In genomic region chr4:138941966-138942365, GRCm38 (mm10) we compare ENCODE assay signal across 11 mouse cellular contexts. TPM values are rescaled to one million over a fixed set of nuclear protein-coding genes. Genes with fewer than 3 reads are reported as not detected.
DNase-seq lines count a peak whose midpoint lies in the region; ATAC-seq lines count a peak whose summit lies in the region.
"Had no signal": no experiment of that assay in that cellular context is flagged by ENCODE, and none has a peak within 500 bp of the region (broad histone marks: within the 10 kb centered on the region; RNA-seq: fewer than 3 reads in every experiment).

No protein-coding gene starts in this region.

- no peak overlapping the region for H3K4me2 ChIP-seq in kidney, embryonic 15.5 days
- H3K4me2 ChIP-seq in embryonic facial prominence, embryonic 14.5 days (ENCODE audit: low read depth, low read length) = no peak overlapping the region
- no peak overlapping the region for H3K4me2 ChIP-seq in limb, embryonic 11.5 days (ENCODE audit: low read depth, severe bottlenecking)
- no peak overlapping the region for H3K4me2 ChIP-seq in neural tube, embryonic 15.5 days
- H3K4me2 ChIP-seq: heart, embryonic 12.5 days had no signal

- H3K27me3 ChIP-seq in kidney, embryonic 15.5 days = no peaks in the 10 kb centered on the region
- no peaks in the 10 kb centered on the region for H3K27me3 ChIP-seq in embryonic facial prominence, embryonic 14.5 days (replicated peaks; ENCODE audit: control insufficient read depth, insufficient read depth, low read length)
- H3K27me3 ChIP-seq in limb, embryonic 11.5 days (ENCODE audit: control insufficient read depth, insufficient read depth, low read length) = no peaks in the 10 kb centered on the region
- no peaks in the 10 kb centered on the region; the same call in 1 of the 2 replicates for H3K27me3 ChIP-seq in neural tube, embryonic 15.5 days (replicated peaks)

- H3K9ac ChIP-seq in kidney, embryonic 15.5 days = no peak overlapping the region
- no peak overlapping the region for H3K9ac ChIP-seq in embryonic facial prominence, embryonic 14.5 days (ENCODE audit: low read depth, low read length)
- no peak overlapping the region for H3K9ac ChIP-seq in limb, embryonic 11.5 days (ENCODE audit: low read length)
- H3K9ac ChIP-seq in neural tube, embryonic 15.5 days (replicated peaks) = no peak overlapping the region
- H3K9ac ChIP-seq: heart, embryonic 12.5 days had no signal

- H3K36me3 ChIP-seq in kidney, embryonic 15.5 days = no peaks in the 10 kb centered on the region
- H3K36me3 ChIP-seq in embryonic facial prominence, embryonic 14.5 days (ENCODE audit: control insufficient read depth, insufficient read depth, low read length) = no peaks in the 10 kb centered on the region
- H3K36me3 ChIP-seq in limb, embryonic 11.5 days (ENCODE audit: control insufficient read depth, insufficient read depth, low read length) = no peaks in the 10 kb centered on the region
- H3K36me3 ChIP-seq in neural tube, embryonic 15.5 days = no peaks in the 10 kb centered on the region
- H3K36me3 ChIP-seq: heart, embryonic 12.5 days had no signal

- ATAC-seq in kidney, embryonic 15.5 days (replicated peaks; ENCODE audit: low FRiP score) = 0 out of 2 replicates have a peak, but pooled peaks have one; percentile 31
- peak; percentile 88 for ATAC-seq in embryonic facial prominence, embryonic 14.5 days (ENCODE audit: low read depth)
- no peak for ATAC-seq in limb, embryonic 11.5 days (ENCODE audit: insufficient number of reproducible peaks, low FRiP score, low TSS enrichment, low read depth)
- ATAC-seq in neural tube, embryonic 15.5 days (ENCODE audit: low FRiP score) = no peak
- ATAC-seq: hindbrain, embryonic 16.5 days had no signal

- no peak overlapping the region for H3K4me3 ChIP-seq in kidney, embryonic 15.5 days (replicated peaks)
- no peak overlapping the region for H3K4me3 ChIP-seq in embryonic facial prominence, embryonic 14.5 days (ENCODE audit: low read depth, low read length)
- H3K4me3 ChIP-seq in limb, embryonic 11.5 days (ENCODE audit: low read depth, low read length) = no peak overlapping the region
- no peak overlapping the region for H3K4me3 ChIP-seq in neural tube, embryonic 15.5 days (replicated peaks)
- H3K4me3 ChIP-seq: heart, embryonic 12.5 days had no signal

- no peak for DNase-seq in kidney, adult 11 months
- DNase-seq in embryonic facial prominence, embryonic 14.5 days (ENCODE audit: low spot score) = peak; percentile 88
- peak; percentile 37 for DNase-seq in limb, embryonic 11.5 days (ENCODE audit: low spot score)
- peak; percentile 20 to 48 for DNase-seq in lung, postnatal 4 days
- DNase-seq in cerebellum, adult 11-12 months = no peak
- DNase-seq in left cerebral cortex, adult 11 months (ENCODE audit: low spot score) = no peak
- DNase-seq: right cerebral cortex, postnatal 25 days had no signal

- WGBS in kidney, embryonic 15.5 days = 17% methylated on average over 6 of the region's 6 CpGs
- 20% methylated on average over 6 of the region's 6 CpGs for WGBS in embryonic facial prominence, embryonic 14.5 days
- WGBS in limb, embryonic 11.5 days = 52% methylated on average over 6 of the region's 6 CpGs
- WGBS in neural tube, embryonic 15.5 days = 77% methylated on average over 6 of the region's 6 CpGs

- H3K27ac ChIP-seq in kidney, embryonic 15.5 days = peak overlapping the region; percentile 80
- H3K27ac ChIP-seq in embryonic facial prominence, embryonic 14.5 days (replicated peaks; ENCODE audit: low read depth, low read length) = peak overlapping the region; percentile 78
- 0 out of 2 replicates have a peak overlapping the region, but pooled peaks have one; percentile 42 for H3K27ac ChIP-seq in limb, embryonic 11.5 days (replicated peaks; ENCODE audit: low read depth, low read length)
- no peak overlapping the region for H3K27ac ChIP-seq in neural tube, embryonic 15.5 days (replicated peaks)

- no peaks in the 10 kb centered on the region for H3K9me3 ChIP-seq in kidney, embryonic 15.5 days (replicated peaks)
- H3K9me3 ChIP-seq in embryonic facial prominence, embryonic 14.5 days (ENCODE audit: control insufficient read depth, low read length) = no peaks in the 10 kb centered on the region
- no peaks in the 10 kb centered on the region for H3K9me3 ChIP-seq in limb, embryonic 11.5 days (ENCODE audit: control insufficient read depth, low read length)
- H3K9me3 ChIP-seq in neural tube, embryonic 15.5 days (replicated peaks) = no peaks in the 10 kb centered on the region
- H3K9me3 ChIP-seq: heart, embryonic 12.5 days had no signal

- H3K4me1 ChIP-seq in kidney, embryonic 15.5 days = peaks cover 38% of the 10 kb centered on the region
- H3K4me1 ChIP-seq in embryonic facial prominence, embryonic 14.5 days (ENCODE audit: control insufficient read depth, insufficient read depth, low read length) = peaks cover 11% of the 10 kb centered on the region
- H3K4me1 ChIP-seq in limb, embryonic 11.5 days (ENCODE audit: control insufficient read depth, insufficient read depth, low read length) = 0 out of 2 replicates have a peak, but pooled peaks cover 5% of the 10 kb centered on the region
- H3K4me1 ChIP-seq in neural tube, embryonic 15.5 days = no peaks in the 10 kb centered on the region

RNA-seq across cellular contexts. Expression of gene Rnf186, which starts 24.9 kb away (rescaled TPM):
- polyA plus RNA-seq in kidney, embryonic 15.5 days (2015; fragmentation: Nextera tagmentation; extraction: Ambion mirVana) = 6.3 and 8.2 TPM in 2 replicates
- polyA plus RNA-seq in embryonic facial prominence, embryonic 14.5 days (2014; fragmentation: Nextera tagmentation; extraction: Ambion mirVana) = not detected in 2 replicates
- not detected in 2 replicates for polyA plus RNA-seq in limb, embryonic 11.5 days (2014; fragmentation: Nextera tagmentation; extraction: Ambion mirVana)
- 3.5 TPM in 1 of 2 replicates, not detected in the other for polyA plus RNA-seq in neural tube, embryonic 15.5 days (2015; fragmentation: Nextera tagmentation; extraction: Ambion mirVana)
- polyA plus RNA-seq: heart, embryonic 12.5 days; hindbrain, embryonic 16.5 days had no signal

RNA-seq across cellular contexts. Expression of gene Otud3, which starts 28.2 kb away (rescaled TPM):
- 2.5 and 3.5 TPM in 2 replicates for polyA plus RNA-seq in kidney, embryonic 15.5 days (2015; fragmentation: Nextera tagmentation; extraction: Ambion mirVana)
- polyA plus RNA-seq in embryonic facial prominence, embryonic 14.5 days (2014; fragmentation: Nextera tagmentation; extraction: Ambion mirVana) = 4.0 and 4.1 TPM in 2 replicates
- 3.6 and 3.7 TPM in 2 replicates for polyA plus RNA-seq in limb, embryonic 11.5 days (2014; fragmentation: Nextera tagmentation; extraction: Ambion mirVana)
- 2.2 and 3.7 TPM in 2 replicates for polyA plus RNA-seq in neural tube, embryonic 15.5 days (2015; fragmentation: Nextera tagmentation; extraction: Ambion mirVana)

RNA-seq across cellular contexts. Expression of gene Tmco4, which starts 30.7 kb away (rescaled TPM):
- polyA plus RNA-seq in kidney, embryonic 15.5 days (2015; fragmentation: Nextera tagmentation; extraction: Ambion mirVana) = 5.6 and 6.1 TPM in 2 replicates
- 3.8 and 4.7 TPM in 2 replicates for polyA plus RNA-seq in embryonic facial prominence, embryonic 14.5 days (2014; fragmentation: Nextera tagmentation; extraction: Ambion mirVana)
- 1.0 and 1.4 TPM in 2 replicates for polyA plus RNA-seq in limb, embryonic 11.5 days (2014; fragmentation: Nextera tagmentation; extraction: Ambion mirVana)
- 1.2 and 3.7 TPM in 2 replicates for polyA plus RNA-seq in neural tube, embryonic 15.5 days (2015; fragmentation: Nextera tagmentation; extraction: Ambion mirVana)

Comparison
In these comparisons a context has a peak if more than half of its experiments do, and no peak if none do; other contexts are left out.
1. ATAC-seq: peak in kidney, embryonic 15.5 days (single experiment) and embryonic facial prominence, embryonic 14.5 days (single experiment); none in limb, embryonic 11.5 days (single experiment) and neural tube, embryonic 15.5 days (single experiment).
2. DNase-seq: peak in embryonic facial prominence, embryonic 14.5 days (single experiment), limb, embryonic 11.5 days (single experiment) and lung, postnatal 4 days (2 of 2); none in kidney, adult 11 months (single experiment), cerebellum, adult 11-12 months (single experiment) and left cerebral cortex, adult 11 months (single experiment).